Mouse (Mus musculus) forebrain, embryonic 14.5 days (tissue): ENCODE measurements around the gene Lss. TPM values are rescaled to one million over a fixed set of nuclear protein-coding genes. Genes with fewer than 3 reads are reported as not detected.

Experiments
- ATAC-seq: fragments of 200-750 bp; cut with Nextera tagmentation; 2 replicates; pipeline ENCODE4 v1.8.0; 2017; ENCODE audit warnings: mild to moderate bottlenecking, moderate library complexity
- DNase-seq: peaks from one replicate; pipeline ENCODE4 v3.0.0-alpha.2; 2015; ENCODE audit warnings: low spot score
- H3K27ac ChIP-seq: fragments of 300-500 bp; sonication (generic); 2 replicates; pipeline ENCODE4 v1.5.1; 2014; ENCODE audit warnings: low read depth, mild to moderate bottlenecking, control low read depth, low read length, moderate library complexity
- H3K27me3 ChIP-seq: fragments of 300-500 bp; sonication (generic); replicated peaks from 2 replicates; pipeline ENCODE4 v1.6.1; 2014; ENCODE audit warnings: low read length, control low read depth, mixed read lengths; ENCODE audit not compliant: control insufficient read depth, insufficient read depth
- H3K36me3 ChIP-seq: fragments of 300-500 bp; sonication (generic); 2 replicates; pipeline ENCODE4 v1.6.1; 2014; ENCODE audit warnings: low read length, control low read depth; ENCODE audit not compliant: control insufficient read depth, insufficient read depth
- H3K4me1 ChIP-seq: fragments of 300-500 bp; sonication (generic); 2 replicates; pipeline ENCODE4 v1.6.1; 2014; ENCODE audit warnings: antibody characterized with exemption, low read length, control low read depth; ENCODE audit not compliant: control insufficient read depth, insufficient read depth
- H3K4me2 ChIP-seq: fragments of 300-500 bp; sonication (generic); 2 replicates; pipeline ENCODE4 v1.6.1; 2014; ENCODE audit warnings: mild to moderate bottlenecking, control low read depth, low read length
- H3K4me3 ChIP-seq: fragments of 300-500 bp; sonication (generic); 2 replicates; pipeline ENCODE4 v1.5.1; 2014; ENCODE audit warnings: low read depth, low read length, control low read depth
- H3K9ac ChIP-seq: fragments of 300-500 bp; sonication (generic); 2 replicates; pipeline ENCODE4 v1.6.1; 2014; ENCODE audit warnings: mild to moderate bottlenecking, low read length, control low read depth, moderate library complexity
- H3K9me3 ChIP-seq: fragments of 300-500 bp; sonication (generic); replicated peaks from 2 replicates; pipeline ENCODE4 v1.6.1; 2016; ENCODE audit warnings: low read length, control low read depth, mixed read lengths; ENCODE audit not compliant: control insufficient read depth
- WGBS: fragments of 180-500 bp; shearing (Covaris S2); extraction: QIAGEN DNeasy Blood & Tissue Kit; methylation state at CpG from one replicate; pipeline ENCODE4 v1.1.7; 2014; 5-methylcytosine and 5-hydroxymethylcytosine counted together
- polyA plus RNA-seq: library from polyadenylated mRNA; unstranded; fragments of >200 nt; fragmentation: Nextera tagmentation; extraction: Ambion mirVana; gene quantifications from 2 replicates; pipeline ENCODE4 v1.2.1, GENCODE M21; 2014

Lss gene
- polyA plus RNA-seq, 1 experiment from 2014 or later: 36.1 TPM

- WGBS: 94% methylated on average over 7 of the region's 7 CpGs
- no peak for DNase-seq
- no peak for ATAC-seq
These were observed 25.5 kb upstream of the Lss start for GRCm38 (mm10) chr10:76505865-76506264.

GRCm38 (mm10) chr10:76512965-76513583 lies 18.3 kb upstream of the Lss start:
- 43% methylated on average over 5 of the region's 5 CpGs for WGBS
- Histone ChIP-seq H3K4me1 (no peaks in the 10 kb centered on the region), H3K27me3 (no peaks in the 10 kb centered on the region), H3K9ac (no peak overlapping the region), H3K9me3 (no peaks in the 10 kb centered on the region), H3K36me3 (peaks cover 74% of the 10 kb centered on the region), H3K4me2 (no peak overlapping the region), H3K27ac (no peak overlapping the region), H3K4me3 (no peak overlapping the region)
- peak; percentile 71 for DNase-seq
- peak; percentile 70 for ATAC-seq

More at GRCm38 (mm10) chr10:76505865-76506264, 25.5 kb upstream of the Lss start:
- no peaks in the 10 kb centered on the region for H3K4me1 ChIP-seq
- no peak overlapping the region for H3K4me3 ChIP-seq
- H3K9ac ChIP-seq: no peak overlapping the region
- no peaks in the 10 kb centered on the region for H3K9me3 ChIP-seq
- H3K4me2 ChIP-seq: no peak overlapping the region
- H3K36me3 ChIP-seq: peaks cover 87% of the 10 kb centered on the region
- no peaks in the 10 kb centered on the region for H3K27me3 ChIP-seq
- no peak overlapping the region for H3K27ac ChIP-seq

DNA sequence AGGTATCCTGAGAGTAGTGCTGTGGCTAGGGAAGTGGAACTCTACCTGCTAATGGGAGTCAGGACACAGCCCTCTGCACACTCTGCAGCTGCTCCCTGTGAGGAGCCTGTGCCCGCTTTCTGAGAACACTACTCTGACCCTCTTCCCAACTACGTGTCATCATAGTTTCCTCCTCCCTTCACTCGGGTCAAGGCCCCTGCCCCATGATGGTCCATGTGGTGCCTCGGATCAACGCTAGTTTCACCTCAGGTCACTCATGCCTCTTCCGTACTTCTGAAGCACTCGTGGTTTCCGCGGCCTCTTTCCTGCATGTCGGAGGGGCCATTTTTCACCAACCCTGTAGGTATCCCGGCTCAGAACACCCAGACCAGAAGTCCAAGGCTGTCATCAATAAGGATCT lies 466 bp upstream of the Lss start:
- peaks cover 20% of the 10 kb centered on the region for H3K36me3 ChIP-seq
- peak overlapping the region; percentile 69 for H3K4me3 ChIP-seq
- no peaks in the 10 kb centered on the region for H3K9me3 ChIP-seq
- no peaks in the 10 kb centered on the region for H3K27me3 ChIP-seq
- WGBS: 4% methylated on average over 11 of the region's 11 CpGs
- peak overlapping the region; percentile 82 for H3K4me2 ChIP-seq
- H3K27ac ChIP-seq: 0 out of 2 replicates have a peak overlapping the region, but pooled peaks have one; percentile 2
- peak overlapping the region; percentile 25 for H3K9ac ChIP-seq
- DNase-seq: no peak
- H3K4me1 ChIP-seq: peaks cover 4% of the 10 kb centered on the region; the same call in 1 of the 2 replicates
- ATAC-seq: no peak

DNA sequence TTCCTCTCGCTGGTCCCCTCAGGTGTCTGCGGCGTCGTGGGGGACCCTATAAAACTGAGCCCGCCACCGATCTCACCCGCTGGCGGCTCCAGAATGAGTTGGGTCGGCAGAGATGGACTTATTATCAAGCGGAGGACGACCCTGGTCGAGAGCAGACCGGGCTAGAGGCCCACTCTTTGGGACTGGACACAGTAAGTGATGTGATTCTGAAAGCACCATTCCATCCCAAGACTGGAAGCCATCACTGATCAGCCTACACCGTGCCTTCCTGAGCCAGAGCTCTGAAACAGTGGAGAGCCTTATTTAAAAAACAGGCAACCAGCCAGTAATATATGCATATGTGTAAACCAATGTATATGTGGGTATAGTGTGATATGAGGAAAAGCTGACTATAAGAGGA lies 440 bp downstream of the Lss start:
- DNase-seq (no peak), ATAC-seq (peak; percentile 30; the same call in 1 of the 2 replicates)
- no peaks in the 10 kb centered on the region for H3K27me3 ChIP-seq
- H3K9ac ChIP-seq: peak overlapping the region; percentile 79
- peaks cover 30% of the 10 kb centered on the region for H3K36me3 ChIP-seq
- peak overlapping the region; percentile 82 for H3K4me2 ChIP-seq
- 2% methylated on average over 14 of the region's 14 CpGs for WGBS
- H3K4me3 ChIP-seq: peak overlapping the region; percentile 69
- no peaks in the 10 kb centered on the region for H3K9me3 ChIP-seq
- H3K27ac ChIP-seq: peak overlapping the region; percentile 82
- H3K4me1 ChIP-seq: peaks cover 4% of the 10 kb centered on the region; the same call in 1 of the 2 replicates

DNA sequence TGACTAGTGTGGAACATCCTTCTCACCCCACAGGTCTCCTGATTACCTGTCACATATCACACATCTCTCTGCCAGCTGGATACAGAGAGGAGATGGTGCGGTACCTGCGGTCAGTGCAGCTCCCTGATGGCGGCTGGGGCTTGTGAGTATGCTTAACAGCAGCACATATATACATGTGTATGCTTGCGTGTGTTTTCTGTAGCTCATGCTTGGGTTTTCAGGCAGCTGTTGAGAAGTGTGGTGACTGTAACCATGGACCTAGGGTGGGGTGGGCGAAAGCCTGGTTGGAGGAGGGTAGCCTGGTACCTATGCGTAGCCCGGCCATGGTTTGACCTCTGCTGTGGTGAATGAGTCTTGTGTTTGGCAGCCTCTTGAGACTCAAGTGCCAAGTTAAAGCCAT lies 4.1 kb downstream of the Lss start:
- H3K4me3 ChIP-seq: no peak overlapping the region
- H3K36me3 ChIP-seq: peaks cover 65% of the 10 kb centered on the region
- H3K9me3 ChIP-seq: no peaks in the 10 kb centered on the region
- H3K4me2 ChIP-seq: no peak overlapping the region
- DNase-seq: no peak
- WGBS: 98% methylated on average over 7 of the region's 7 CpGs
- H3K27ac ChIP-seq: no peak overlapping the region
- no peaks in the 10 kb centered on the region for H3K27me3 ChIP-seq
- H3K4me1 ChIP-seq: peaks cover 4% of the 10 kb centered on the region; the same call in 1 of the 2 replicates
- no peak for ATAC-seq
- H3K9ac ChIP-seq: no peak overlapping the region

DNA sequence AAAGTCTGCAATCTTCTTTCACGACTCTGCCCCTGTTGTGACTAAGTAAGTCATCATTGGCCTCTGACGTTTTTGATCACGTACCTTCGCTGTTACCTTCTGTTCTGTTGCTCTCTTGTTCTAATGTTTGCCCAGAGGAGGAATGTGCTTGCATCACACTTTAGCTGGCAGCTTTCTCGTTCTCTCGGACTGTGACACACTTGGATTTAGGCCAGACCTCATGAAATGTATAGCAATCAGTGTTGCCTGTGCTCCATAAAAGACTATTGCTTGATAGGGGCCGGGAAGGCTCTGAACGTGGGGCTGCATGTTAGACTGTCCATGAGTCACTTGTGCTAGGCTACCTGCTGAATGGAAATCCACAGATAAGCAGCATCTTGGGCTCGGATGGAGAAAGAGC lies 6.2 kb downstream of the Lss start:
- Histone ChIP-seq H3K4me3 (no peak overlapping the region), H3K27me3 (no peaks in the 10 kb centered on the region), H3K4me2 (no peak overlapping the region), H3K9ac (no peak overlapping the region), H3K27ac (no peak overlapping the region), H3K9me3 (no peaks in the 10 kb centered on the region), H3K36me3 (peaks cover 86% of the 10 kb centered on the region), H3K4me1 (peaks cover 1% of the 10 kb centered on the region; the same call in 1 of the 2 replicates)
- ATAC-seq: no peak
- 79% methylated on average over 9 of the region's 9 CpGs for whole genome bisulfite sequencing
- DNase-seq: no peak

DNA sequence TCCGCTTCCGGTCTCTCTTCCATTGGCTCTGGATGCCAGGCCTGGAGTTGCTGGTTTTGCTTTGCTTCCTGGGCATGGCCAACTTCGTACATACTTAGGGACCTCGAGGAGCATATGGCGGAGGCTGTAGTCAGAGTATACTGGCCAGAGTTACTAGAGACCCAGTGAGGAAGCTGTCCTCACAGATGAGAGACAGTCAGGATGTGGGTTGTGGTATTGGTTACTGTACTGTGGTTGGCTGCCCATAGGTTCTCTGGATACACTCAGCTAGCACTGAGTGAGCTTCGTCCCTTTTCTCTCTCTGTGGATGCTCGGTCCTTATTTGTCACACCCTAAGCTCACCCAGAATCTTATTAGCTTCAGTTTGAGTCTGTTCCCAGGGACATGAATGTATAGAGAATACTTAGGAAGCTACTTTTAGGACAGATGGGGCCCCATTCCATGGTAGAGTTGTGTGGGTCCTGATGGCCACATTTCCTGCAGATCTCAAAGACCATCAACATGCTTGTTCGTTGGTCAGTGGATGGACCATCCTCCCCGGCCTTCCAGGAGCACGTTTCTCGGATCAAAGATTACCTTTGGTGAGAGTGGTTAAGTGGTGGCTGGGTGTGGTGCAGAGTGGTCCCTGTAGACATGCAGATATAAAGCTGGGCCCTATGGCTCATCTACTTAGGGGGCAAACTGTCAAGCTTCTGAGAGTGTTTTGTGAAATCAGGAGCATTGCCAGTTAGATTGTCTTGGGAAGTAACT lies 10.1 kb downstream of the Lss start:
- H3K9ac ChIP-seq: no peak overlapping the region
- H3K36me3 ChIP-seq: peaks cover 99% of the 10 kb centered on the region
- H3K4me1 ChIP-seq: no peaks in the 10 kb centered on the region
- no peak overlapping the region for H3K4me3 ChIP-seq
- no peaks in the 10 kb centered on the region for H3K9me3 ChIP-seq
- no peaks in the 10 kb centered on the region for H3K27me3 ChIP-seq
- WGBS: 95% methylated on average over 11 of the region's 11 CpGs
- no peak for ATAC-seq
- H3K4me2 ChIP-seq: no peak overlapping the region
- no peak for DNase-seq
- H3K27ac ChIP-seq: no peak overlapping the region

DNA sequence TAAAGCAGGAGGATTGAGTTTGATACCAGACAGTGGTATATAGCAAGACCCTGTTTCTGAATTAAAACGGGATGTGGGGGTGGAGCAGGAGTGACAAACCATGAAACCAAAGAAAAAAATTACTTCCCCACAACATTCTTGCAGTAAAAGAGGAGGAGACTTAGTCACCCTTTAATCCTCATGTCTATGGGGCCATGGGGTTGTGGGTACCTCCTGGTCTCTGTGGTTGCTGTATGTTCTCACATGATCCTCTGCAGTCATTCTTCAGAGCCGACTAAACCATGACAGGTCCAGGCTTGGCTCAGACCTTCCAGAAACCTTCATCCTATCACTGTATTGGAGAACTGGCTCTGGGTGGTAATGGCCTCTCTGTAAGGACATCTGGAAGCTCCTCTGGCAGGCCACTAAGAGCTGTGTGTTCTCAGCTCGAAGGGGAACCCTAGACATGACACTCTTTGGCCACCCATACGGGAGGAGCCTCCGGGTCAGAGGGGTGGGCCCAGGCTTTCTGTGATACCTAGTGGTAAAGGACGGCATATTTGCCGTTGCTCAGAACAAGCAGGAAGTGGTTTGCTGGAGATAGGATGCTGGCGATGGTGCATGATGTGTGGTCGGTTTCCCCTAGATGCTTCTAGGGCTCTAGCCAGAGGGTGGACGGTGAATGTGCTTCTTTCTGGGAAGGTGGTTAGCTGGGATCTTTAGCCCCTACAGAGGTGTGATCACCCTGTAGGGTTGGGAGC lies 11.4 kb downstream of the Lss start:
- ATAC-seq: no peak
- H3K4me1 ChIP-seq: no peaks in the 10 kb centered on the region

More for the DNA sequence above, 11.4 kb downstream of the Lss start:
- Histone ChIP-seq H3K27ac (no peak overlapping the region), H3K27me3 (no peaks in the 10 kb centered on the region), H3K36me3 (peaks cover 99% of the 10 kb centered on the region), H3K4me3 (no peak overlapping the region), H3K9me3 (no peaks in the 10 kb centered on the region), H3K4me2 (no peak overlapping the region), H3K9ac (no peak overlapping the region)
- DNase-seq: no peak
- 91% methylated on average over 10 of the region's 10 CpGs for WGBS
